Mouse (Mus musculus) fibroblast of lung, adult 2 months (primary cell): ENCODE measurements around the gene Spast.
"Not testable (repeated sequence)": the region's sequence is repeated elsewhere in the genome, so short reads cannot be mapped to it uniquely, and the experiment has no call there.

Experiments used
- DNase-seq: peaks from one replicate; pipeline ENCODE4 v3.0.0-alpha.2; 2011; ENCODE audit warnings: low read depth

Gene Spast

DNA sequence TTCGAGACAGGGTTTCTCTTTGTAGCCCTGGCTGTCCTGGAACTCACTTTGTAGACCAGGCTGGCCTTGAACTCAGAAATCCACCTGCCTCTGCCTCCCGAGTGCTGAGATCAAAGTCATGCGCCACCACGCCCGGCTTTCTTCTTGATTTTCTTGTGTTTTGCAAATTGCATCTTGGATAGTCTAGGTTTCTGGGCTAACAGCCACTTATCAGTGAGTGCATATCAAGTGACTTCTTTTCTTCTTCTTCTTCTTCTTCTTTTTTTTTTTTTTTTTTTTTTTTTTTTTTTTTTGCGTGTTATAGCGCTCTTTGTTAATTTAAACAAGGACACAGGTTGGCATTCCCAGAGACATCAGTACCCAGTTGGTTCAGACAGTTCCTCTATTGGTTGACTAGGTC is 11.6 kb upstream of the Spast start:
- not testable (repeated sequence) for DNase-seq

DNA sequence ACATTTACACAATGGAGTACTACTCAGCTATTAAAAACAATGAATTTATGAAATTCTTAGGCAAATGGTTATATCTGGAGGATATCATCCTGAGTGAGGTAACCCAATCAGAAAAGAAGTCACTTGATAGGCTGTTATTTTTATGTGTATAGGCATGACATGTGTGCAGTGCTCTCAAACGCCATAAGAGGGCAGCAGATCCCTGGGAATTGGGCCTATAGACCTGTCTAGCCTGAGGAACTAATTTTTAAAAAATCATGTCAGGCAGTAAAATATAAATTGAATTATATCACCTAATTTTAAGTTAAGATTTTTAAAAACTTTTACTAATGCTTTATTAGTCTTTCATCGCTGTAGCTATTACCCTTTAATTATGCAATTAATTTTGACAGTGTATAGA is 10.6 kb upstream of the Spast start:
- DNase-seq = not testable (repeated sequence)

DNA sequence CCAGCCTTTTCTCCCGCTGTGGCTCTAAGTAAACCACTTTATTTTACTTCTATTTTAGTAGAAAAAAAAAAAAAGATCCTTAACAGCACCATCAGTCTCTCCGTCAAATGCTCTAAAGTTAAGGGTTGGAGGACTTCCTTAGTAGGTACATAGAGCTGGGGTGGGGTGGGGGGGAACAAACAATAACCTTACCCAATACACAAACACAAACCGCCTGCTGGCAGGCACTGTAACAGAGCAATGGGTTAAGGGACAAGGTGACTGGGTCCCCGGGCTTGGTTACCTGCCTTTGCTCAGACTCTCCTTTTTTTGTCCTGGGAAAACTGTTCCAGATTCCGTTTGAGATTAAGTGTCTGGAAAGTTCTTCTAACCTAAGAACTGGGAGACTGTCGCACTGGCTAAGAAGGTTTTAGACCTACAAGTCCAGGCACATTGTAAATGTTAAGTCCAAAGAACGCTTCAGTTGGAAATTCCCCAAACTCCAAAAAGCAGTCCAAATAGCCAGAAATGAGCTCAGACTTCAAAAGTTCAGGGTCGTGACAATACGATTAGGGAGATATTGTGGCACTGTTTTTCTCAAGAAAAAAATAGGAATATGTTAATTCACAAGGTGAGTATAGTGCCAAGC is 7.6 kb upstream of the Spast start:
- no peak for DNase-seq

DNA sequence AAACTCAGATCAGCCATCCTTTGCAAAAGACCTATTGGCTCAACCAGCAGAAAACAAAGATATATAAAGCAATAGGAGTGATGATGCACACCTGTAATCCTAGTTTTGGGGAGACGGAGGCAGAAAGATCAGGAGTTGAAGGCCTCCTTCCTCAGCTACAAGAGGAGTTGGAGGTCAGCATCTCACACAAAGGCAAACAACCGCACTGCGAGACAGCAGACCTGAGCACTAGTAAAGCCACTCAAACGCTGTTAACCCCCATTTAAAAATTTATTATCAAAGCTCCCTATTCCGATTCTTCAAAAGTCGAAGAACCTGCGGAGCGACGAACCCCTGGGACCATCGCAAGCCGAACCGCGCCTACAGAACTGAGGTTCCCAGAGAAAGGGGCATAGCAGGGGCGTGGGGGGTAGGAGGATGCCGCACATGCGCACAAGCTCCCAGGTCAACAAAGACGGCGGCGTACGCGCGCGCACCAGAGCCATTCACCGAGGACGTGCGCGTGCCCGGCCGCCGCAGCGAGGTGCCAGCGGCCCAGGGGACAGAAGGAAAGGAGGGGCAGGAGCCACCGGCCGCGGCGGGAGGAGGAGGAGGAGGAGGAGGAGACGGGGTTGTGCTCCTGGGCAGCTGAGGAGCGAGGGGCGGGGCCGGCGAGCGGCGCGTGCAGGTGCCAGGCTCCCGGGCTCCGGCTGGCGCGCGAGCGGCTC is 409 bp upstream of the Spast start:
- DNase-seq = peak; percentile 79

DNA sequence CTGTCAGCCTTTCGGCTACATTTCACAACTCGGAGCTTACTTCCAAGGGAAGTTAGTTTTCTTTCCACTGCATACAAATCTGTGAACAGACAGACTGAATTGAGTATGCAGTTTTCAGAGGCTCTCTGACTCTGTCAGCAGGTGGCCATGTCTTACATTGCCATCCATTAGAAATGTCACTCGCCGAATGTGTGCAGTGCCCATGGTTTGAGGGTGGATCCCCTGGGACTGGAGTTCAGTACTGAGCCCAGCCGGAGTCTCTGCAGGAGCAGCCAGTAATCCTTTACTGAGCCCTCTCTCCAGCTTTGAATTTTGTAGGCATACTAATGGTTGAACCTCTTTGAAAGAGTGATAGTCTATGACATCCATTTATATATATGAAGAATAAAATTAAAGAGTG is 2.4 kb downstream of the Spast start:
- no peak for DNase-seq

DNA sequence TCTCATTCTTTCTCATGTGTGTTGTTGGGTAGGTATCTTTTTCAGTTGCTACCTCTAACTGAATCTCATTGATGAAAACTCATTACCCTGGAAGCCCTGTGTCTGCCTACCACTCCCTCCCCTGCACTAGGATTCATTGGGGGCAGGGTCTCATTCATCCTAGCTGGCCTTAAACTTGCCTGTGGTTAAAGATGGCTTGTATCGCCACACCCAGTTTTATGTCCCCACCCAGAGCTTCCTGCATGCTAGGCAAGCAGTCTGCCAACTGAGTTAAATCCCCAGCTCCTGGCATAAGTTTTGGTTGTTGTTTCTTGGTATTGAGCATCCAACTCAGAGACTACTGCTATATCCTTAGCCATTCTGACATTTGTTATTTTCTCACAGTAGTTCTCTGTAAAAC is 24.8 kb downstream of the Spast start:
- DNase-seq = no peak

DNA sequence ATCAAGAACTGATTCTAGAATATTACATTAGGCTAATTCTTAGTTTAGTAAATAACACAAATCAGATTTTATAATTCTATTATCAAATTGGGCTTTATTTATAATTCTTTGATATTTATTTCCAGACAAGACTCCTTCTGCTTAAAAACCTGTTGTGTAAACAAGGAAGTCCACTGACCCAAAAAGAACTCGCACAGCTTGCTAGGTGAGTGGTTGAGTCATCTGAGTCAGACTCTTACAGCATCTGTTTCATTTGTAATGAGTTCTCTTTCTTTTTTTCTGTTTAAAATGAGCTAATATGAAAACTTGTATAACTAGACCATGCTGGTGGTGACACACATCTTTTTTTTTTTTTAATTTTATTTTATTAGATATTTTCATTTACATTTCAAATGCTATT is 38.1 kb downstream of the Spast start:
- no peak for DNase-seq

DNA sequence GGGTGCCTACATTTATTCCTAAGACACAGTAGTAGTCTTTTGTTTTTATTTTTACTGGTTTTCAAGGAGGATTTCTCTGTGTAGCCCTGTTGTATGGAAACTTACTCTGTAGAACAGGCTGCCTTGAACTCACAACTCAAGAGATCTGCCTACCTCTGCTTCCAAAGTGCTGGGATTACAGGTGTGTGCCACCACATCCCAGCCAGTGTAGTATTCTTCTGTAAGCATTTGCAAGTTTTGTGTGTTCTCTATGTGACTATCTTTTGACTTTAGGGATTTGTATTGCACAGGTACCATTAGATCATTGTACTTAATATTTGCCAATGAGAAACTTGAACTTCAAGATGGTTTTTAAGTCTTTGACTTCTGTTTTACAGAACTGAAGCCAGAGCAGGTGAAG is 47.9 kb downstream of the Spast start:
- no peak for DNase-seq

DNA sequence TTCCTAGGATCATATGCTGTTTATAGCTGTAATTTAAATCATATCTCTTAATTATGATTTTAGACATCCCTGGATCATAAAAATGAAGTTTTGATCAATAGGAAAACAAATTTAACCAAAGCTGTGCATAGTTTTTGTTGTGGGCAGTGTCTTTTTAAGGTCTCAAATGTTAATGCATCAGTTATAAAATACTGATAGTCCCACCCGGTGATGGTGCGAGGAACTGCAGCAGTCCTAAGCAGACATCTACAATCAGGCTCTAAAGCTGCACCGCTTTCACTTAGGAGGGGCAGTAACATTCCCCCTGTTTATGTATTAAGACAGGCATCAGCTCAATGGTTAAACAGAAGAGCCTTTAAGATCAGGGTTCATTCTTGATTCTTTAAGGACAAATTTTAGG is 51.1 kb downstream of the Spast start:
- no peak for DNase-seq

DNA sequence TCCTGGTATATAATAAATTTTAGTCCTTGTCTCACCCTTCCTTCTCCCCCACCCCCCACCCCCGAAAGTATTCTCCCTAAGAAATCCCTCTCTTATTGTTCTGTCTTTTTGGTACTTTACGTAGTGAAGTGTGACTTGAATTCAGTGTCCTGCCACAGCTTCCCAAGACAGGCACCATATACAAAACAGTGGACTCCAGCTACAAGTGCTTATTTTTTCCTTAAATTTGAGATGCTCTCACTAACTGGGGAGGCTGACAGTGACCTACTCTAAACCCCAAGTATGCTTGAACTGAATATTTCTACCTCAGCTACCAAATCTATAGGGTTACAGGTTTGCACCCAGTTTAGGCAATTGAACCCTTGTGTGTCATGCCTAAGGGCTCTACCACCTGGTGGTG is 55.6 kb downstream of the Spast start:
- no peak for DNase-seq

DNA sequence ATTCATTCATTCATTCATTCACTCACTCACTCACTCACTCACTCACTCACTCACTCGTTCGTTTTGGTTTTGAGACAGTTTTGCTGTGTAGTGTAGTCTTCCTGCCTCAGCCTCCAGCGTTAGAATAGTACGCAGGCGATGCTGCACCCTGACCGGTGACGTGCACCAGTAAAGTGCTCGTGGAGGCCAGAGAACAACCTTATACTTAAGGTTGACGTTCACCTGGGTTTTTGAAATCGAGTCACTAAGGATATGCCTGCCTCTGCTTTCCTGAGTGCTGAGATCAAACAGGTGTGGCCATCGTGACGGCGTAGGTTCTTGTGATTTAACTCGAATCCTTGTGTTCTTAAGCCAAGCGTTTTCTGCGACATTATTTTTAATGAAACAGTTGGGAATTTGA is 56.1 kb downstream of the Spast start:
- no peak for DNase-seq

DNA sequence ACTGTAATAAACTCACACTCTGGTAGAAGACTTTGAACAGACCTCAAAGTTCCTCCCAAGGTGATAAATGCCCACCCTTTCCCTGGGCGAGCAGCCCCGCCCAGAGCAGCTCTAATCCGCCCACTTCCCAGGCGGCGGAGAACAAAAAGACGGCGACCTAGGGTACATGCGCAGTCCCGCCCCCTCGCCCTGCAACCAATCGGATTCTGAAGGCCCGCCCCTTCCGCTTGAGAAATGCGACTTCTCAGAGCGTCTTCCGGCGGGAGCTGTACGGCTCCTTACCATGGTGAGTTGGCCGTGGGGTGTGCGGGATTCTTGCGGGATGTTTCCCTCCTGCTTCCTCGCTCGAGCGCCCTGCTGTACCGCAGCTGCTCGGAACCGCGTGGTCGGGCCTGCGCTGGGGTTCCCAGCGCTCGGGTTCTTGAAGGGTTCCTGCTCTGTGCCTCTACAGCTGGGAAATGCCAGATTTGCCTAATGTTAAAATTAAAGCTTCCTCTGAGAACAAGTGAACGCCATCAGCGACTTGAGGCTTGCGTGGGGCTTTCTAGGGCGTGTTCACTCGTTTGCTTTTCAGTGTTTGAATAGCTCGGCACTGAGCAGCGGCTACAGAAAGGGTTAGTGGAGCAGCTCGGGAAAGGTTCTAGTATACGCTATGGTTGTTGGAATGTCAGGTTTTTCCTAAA is 56.7 kb downstream of the Spast start, which contains the start of gene Slc30a6:
Gene Slc30a6 (plus strand): TSS at position 226 of the 683 bp plus-strand sequence.
- DNase-seq = peak; percentile 88

DNA sequence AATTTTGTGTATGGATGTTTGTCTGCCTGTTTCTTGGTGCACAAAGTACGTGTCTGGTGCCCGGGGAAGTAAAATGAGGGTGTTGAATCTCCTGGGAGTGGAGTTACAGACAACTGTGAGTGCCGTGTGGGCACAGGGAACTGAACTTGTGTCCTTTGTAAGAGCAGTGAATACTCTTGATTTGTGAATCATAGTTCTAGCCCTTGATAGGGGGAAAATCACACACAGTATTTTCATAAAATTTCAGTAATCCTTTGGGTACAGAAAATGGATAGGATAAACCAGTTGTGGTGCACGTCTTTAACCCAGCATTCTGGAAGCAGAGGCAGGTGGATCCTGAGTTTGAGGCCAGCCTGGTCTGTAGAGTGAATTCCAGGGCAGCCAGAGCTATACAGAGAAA is 58.0 kb downstream of the Spast start:
- no peak for DNase-seq

DNA sequence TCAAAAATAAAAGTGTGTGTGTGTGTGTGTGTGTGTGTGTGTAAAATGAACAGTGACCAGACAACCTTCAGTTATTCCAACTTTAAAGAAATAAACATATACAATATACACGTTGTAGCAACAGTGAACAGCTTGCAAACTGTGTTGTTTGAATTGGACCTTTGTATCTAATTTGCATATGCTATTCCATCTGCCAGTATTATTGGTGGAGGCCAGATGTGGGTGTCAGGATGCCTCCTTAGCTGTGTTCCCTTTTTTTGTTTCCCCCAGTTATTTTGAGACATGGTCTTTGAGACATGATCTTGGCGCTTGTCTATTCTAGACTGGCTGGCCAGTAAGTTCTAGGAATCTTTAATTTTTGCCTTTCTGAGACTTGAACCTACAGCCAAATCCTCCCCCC is 58.4 kb downstream of the Spast start:
- no peak for DNase-seq

DNA sequence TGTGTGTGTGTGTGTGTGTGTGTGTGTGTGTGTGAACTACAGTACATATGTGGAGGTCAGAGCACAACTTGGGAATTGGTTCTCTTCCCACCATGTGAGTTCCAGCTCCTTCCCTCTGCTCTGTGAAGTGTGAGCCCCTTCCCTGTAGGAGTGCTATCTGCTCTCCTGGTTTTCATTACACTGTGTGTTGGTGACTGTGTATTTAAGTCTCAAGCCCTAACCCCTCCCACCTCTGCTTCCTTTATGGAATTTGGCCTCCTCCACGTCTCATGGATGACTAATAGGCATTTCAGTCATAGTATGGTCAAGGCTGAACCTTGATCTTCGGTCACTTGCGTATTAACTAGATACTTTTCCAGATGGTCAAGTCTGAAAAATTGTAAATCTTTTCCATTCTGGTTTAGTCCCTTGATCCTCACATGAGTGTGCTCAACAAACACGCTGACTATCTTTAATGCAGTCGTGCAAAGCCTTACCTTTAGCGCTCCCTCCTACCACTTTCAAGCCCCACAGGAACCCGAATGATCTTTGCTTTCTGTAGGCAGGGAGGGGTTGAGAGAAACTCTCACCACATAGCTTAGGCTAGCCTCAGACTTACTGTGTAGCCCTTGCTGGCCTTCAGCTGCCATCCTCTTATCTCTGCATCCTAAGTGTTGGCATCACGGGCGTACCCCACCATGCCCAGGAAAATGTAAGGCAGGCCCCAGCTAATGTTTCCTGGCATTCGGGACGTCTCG is 63.9 kb downstream of the Spast start:
- DNase-seq = no peak

DNA sequence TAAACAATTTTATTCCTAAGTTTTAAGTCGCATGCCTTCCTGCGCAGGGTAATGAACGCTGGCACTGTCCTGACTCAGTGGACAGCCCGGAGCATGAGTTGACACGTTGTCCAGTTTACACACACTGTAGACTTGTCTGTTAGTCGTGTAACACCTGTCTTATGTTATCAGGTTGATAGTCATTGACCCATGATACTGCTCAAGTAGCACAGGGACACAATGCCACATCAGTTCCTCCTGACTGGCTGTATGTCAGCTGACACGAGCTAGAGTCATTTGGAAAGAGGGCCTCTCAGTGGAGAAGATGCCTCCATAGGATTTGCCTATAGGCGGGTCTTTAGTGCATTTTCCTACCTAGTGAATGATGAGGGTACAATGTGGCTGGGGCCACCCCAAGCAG is 67.7 kb downstream of the Spast start:
- no peak for DNase-seq

DNA sequence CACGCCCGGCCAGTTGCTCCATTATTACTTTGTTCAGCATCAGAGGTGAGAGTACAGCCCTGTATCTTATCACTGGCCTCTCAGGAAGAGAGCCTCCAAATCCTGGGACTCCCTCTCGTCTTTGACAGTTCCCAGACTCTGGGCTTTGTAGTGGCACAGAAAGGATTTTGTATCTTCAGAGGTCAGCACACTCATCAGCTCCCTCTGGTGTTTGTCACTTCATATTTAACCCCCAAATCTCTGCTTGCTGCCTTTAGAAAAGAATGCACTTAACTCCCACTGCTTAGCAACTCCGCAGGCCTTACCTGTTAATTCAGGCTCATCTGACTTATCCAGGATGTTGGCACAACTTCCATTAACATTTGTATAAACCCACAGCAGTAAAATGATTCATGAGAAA is 70.9 kb downstream of the Spast start:
- no peak for DNase-seq

DNA sequence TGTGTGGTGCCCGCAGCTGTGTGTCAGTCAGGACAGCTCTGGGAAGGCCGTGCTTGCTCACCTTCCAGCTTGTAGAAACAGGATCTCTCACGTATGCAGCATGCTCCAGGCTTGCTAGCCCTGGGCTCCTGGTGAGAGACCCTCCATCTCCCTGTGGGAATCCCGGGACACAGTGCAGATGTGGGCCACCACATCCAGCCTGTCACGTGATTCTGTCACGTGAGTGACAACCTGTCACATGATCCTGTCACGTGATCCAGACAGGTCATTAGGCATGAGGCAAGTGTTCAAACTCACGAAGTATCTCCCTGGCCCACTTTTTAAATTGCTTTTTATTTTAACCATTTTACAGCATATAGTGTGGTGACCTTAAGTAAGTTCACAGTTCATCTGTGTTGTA is 74.5 kb downstream of the Spast start:
- DNase-seq = no peak

DNA sequence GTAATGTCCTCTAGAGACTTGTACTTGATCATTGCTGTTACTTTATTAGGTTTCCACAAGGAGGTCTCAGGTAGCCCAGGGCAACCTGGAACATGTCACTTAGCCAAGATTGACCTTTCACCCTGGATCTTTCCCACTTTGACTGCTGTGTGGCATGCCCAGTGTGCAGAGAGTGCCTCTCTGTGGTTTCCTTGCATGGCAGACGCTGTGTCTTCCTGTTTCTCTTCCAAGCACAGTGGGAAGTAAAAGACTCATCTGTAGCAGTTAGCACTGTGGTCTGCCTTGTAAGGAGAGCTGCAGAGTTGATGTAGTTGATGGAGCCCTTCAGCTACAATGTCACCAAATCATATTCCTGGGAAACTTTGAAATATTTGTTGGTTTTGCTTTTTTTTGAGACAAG is 75.9 kb downstream of the Spast start:
- no peak for DNase-seq

DNA sequence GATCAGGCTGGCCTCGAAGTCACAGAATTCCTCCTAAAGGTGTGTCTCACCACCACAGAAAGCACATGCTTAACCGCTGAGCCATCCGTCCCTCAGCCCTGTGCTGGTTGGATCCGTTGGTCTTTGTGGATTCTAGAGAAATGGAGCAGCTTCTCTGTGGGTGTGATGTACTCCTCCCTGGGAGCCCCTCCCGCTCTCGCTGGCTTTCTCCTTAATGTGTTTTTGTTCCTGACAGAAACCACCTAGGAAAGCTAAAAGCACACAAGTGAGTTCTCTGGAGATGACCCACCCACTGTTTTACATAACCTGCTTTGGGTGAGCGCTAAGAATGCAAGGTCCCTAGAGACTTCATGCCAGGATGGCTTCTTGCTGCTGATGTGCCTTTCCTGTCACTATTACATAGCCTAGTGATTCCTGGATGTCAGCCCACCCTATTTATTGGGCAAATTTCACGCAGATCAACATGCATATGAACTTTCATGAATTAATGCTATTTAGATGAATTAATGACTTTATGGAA is 78.1 kb downstream of the Spast start:
- no peak for DNase-seq

DNA sequence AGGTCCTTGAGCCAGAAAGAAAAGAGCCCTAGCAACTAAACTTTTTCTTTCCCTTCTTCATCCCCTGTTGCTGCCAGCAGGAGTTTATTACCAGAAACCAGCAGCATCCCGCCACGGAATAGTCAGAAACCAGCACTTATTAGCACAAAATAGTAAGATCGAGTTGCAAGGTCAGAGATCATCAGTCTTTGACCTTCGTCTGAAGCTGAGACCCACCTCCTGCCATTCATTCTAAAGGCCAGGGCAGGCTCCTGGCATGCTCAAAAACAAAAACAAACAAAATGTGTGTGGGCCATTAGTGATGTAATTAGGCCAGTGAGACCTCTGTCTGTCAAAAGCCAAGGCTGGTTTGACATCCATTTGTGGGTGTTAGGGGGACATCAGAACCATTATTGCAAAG is 79.4 kb downstream of the Spast start:
- no peak for DNase-seq

DNA sequence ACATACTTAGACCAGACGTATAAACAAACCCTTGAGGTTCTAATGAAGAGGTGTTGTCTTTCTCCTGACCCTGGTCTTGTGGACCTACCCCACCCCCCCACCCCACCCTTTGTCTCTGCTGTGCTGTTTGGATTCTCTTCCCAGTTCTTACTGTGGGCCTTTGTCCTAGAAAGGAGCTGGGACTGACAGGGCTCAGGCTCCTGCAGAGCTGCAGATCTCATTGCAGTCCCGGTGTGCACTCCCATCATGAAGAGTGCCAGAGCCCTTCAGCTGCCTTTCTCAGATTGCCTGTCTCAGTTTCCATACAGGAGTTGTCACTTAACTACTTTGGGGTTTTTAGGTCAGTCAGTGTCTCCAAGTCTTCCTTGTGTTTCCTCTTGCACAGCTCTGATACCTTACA is 81.9 kb downstream of the Spast start:
- no peak for DNase-seq
